Mouse (Mus musculus) CH12.LX (cell line): ENCODE measurements around the gene Hspbp1.

Source experiments
- BHLHE40 ChIP-seq: IDR thresholded peaks from 2 replicates; pipeline ENCODE4 v1.6.1; 2011; ENCODE audit warnings: mild to moderate bottlenecking, low read depth, low read length, improper control_type of control experiment
- CHD1 ChIP-seq: IDR thresholded peaks from 2 replicates; pipeline ENCODE4 v1.6.1; 2012; ENCODE audit warnings: low read depth, low read length, improper control_type of control experiment, inconsistent platforms
- EP300 ChIP-seq: IDR thresholded peaks from 2 replicates; pipeline ENCODE4 v1.6.1; 2011; ENCODE audit warnings: low read length, improper control_type of control experiment
- HCFC1 ChIP-seq: IDR thresholded peaks from 2 replicates; pipeline ENCODE4 v1.6.1; 2012; ENCODE audit warnings: low read depth, mild to moderate bottlenecking, inconsistent platforms, low read length, improper control_type of control experiment
- MEF2A ChIP-seq: IDR thresholded peaks from 2 replicates; pipeline ENCODE4 v1.6.1; 2014; ENCODE audit warnings: low read depth, mild to moderate bottlenecking, inconsistent platforms, low read length, improper control_type of control experiment, borderline replicate concordance
- MXI1 ChIP-seq: IDR thresholded peaks from 2 replicates; pipeline ENCODE4 v1.6.1; 2011; ENCODE audit warnings: mild to moderate bottlenecking, low read depth, low read length, improper control_type of control experiment
- NRF1 ChIP-seq: IDR thresholded peaks from 2 replicates; pipeline ENCODE4 v1.6.1; 2014; ENCODE audit warnings: low read depth, mild to moderate bottlenecking, inconsistent platforms, low read length, improper control_type of control experiment, moderate library complexity
- POLR2A ChIP-seq: IDR thresholded peaks from 2 replicates; pipeline ENCODE4 v1.6.1; 2011; ENCODE audit warnings: low read depth, mild to moderate bottlenecking, improper control_type of control experiment, low read length
- RCOR1 ChIP-seq: conservative IDR thresholded peaks from 2 replicates; pipeline ENCODE4 v1.6.1; 2012; ENCODE audit warnings: low read depth, mild to moderate bottlenecking, inconsistent platforms, low read length, improper control_type of control experiment
- SMC3 ChIP-seq: IDR thresholded peaks from 2 replicates; pipeline ENCODE4 v1.6.1; 2011; ENCODE audit warnings: low read depth, low read length, improper control_type of control experiment
- TCF12 ChIP-seq: IDR thresholded peaks from 2 replicates; pipeline ENCODE4 v1.6.1; 2014; ENCODE audit warnings: low read depth, mild to moderate bottlenecking, inconsistent platforms, low read length, improper control_type of control experiment
- ZNF384 ChIP-seq: IDR thresholded peaks from 2 replicates; pipeline ENCODE4 v1.6.1; 2012; ENCODE audit warnings: low read depth, low read length, improper control_type of control experiment, inconsistent platforms

DNA sequence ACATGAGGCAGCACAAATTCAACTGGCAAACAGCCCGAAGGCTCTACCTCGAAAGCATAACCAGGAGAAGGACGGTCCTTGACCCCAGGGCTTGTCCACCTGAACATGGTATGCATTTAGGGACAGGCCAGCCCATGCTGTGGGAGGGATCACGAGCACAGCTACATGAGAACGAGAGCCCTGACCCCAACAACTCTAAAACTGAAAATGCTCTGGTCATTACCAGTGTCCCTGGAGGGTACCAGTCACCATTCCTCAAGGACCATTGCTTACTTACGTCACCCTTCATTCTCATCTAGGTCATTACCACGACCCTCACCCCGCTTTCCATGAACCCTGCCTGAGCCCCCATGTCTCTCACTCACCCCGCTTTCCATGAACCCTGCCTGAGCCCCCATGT is 15.7 kb downstream of the Hspbp1 start:
- TF ChIP-seq MEF2A: no peak
- no peak for TF ChIP-seq POLR2A
- no peak for TF ChIP-seq NRF1
- no peak for TF ChIP-seq MXI1
- TF ChIP-seq CHD1: no peak
- TF ChIP-seq RCOR1: no peak
- no peak for TF ChIP-seq EP300
- TF ChIP-seq SMC3: no peak
- no peak for TF ChIP-seq ZNF384
- no peak for TF ChIP-seq HCFC1
- TF ChIP-seq TCF12: no peak
- TF ChIP-seq BHLHE40: no peak
